Mouse (Mus musculus) megakaryocyte progenitor cell, adult 5-6 weeks (primary cell): ENCODE measurements around the gene Cx3cr1. TPM values are rescaled to one million over a fixed set of nuclear protein-coding genes. Genes with fewer than 3 reads are reported as not detected.

Experiments
- ATAC-seq: replicated peaks from 2 replicates; pipeline ENCODE4 v1.8.0; 2016; ENCODE audit warnings: mild to moderate bottlenecking, moderate TSS enrichment, inconsistent platforms; ENCODE audit not compliant: poor library complexity
- total RNA-seq, 2 experiments: library from RNA; stranded (forward) in 1 of 2; stranded (reverse) in 1 of 2; fragments of 157-497, 149-512 nt in 1 of 2; fragments of 200-1000 nt in 1 of 2; gene quantifications; 2 replicates each; pipeline versions ENCODE4 v1.2.3 to v1.2.4; 2015 to 2017

Gene Cx3cr1
- total RNA-seq, 2 experiments from 2014 or later = 10.6 to 13.9 TPM

DNA sequence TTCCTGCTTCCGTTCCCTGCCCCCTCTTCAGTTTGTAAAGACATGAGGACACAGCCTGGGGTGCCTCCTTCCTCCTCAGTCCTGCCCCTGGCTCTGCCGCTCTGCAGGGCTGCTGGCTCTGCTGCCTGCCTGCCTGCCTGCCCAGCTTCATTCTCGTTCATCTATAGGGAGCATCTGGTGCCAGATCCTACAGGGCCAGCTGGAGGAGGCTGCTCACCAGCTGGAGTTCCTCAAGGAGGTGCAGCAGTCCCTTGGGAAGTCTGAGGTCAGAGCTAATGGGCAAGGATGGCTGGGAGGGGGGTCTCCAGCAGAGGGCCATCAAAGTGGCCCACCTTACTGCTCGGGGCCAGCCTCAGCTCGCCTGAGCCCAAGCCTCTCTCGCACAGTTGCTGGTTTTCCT is 119.2 kb downstream of the Cx3cr1 start:
- ATAC-seq = no peak

DNA sequence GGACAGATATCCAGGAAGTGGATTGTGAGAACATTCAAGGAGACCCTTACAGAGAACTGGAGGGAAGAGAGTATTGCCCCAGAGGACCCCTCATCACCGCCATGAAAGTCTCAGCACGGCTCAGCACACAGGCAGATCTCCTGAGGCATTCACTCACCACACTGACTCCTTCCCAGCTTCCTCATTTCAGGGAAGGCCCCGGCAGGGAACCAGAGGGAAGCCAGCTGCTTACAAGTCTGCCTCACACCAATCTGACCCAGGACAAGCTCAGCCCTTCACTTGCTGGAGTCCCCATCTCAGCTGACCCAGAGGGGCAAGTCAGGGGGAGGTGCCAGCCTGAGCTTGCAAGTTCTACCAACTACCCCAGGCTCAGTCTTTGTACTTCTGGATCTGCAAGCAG is 120.9 kb downstream of the Cx3cr1 start:
- peak; percentile 81 for ATAC-seq

DNA sequence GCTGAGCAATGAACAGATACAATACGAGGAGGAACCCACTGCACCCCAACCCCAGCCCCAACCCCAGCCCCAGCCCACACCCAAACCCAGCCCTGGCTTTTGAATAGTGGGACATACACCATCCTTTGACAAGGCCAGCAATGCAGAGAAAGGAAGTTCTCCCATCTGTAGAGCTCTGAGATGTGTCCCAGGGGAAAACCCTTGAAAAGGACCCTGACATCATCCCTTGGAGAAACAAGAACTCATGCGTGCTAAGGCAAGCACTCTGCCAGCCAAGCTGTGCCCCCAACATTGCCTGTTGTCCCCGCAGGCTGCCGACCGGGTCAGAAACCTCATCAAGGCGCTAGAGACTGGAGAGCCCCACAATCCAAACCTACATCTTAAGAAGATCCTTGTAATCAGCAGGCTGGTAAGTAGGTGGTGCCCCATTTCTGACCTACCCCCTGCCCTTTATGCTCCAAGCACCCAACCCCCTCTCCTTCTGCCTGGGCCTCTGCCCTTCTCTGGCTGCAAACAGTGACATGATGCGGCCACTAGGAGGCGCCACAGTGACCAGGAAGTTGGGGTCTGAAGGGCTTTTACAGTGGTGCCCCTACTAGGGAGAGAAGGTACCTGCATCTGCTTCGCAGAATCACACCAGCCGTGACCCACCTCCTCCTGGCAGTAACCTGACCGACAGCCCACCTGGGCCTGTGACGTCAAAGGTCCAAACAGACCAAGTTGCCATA is 124.3 kb downstream of the Cx3cr1 start:
- peak; percentile 65 for ATAC-seq

DNA sequence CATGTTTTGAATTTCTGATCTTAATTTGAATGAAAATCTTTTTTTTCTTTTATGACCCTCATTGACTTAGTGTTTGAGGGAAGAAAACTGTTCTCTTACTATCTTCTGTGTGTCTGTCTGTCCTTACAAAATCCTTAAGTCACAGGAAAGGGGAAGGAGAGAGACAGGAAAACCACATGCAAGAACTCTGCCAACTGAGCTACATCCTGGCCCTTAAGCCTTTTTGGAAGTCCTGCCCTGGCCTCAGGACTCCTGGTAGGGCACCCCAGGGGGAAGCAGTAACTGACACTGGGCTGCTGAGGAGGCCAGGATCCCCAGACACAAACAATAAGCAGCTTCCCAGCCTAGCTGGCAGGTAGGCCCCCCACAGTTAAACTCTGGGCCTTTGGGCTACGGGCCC is 126.4 kb downstream of the Cx3cr1 start:
- ATAC-seq = peak; percentile 67

DNA sequence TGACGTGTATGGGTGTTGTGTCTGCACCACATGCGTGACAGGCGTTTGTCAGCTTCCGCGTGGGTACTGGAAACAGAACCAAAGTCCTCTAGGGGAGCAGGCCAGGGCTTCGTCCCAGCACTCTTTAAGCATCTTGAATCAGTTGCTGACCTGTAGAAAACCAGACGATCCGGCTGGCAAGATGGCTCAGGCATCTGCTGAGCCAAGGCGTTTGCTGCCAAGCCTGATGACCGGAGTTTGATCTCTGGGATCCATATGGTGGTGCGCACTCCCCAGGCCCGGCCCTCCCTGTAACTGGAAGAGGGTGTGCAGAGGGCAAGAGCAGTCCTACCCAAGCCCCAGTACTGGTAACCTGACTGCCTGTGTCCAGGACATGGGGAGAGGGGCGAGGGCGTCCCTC is 127.8 kb downstream of the Cx3cr1 start:
- no peak for ATAC-seq

DNA sequence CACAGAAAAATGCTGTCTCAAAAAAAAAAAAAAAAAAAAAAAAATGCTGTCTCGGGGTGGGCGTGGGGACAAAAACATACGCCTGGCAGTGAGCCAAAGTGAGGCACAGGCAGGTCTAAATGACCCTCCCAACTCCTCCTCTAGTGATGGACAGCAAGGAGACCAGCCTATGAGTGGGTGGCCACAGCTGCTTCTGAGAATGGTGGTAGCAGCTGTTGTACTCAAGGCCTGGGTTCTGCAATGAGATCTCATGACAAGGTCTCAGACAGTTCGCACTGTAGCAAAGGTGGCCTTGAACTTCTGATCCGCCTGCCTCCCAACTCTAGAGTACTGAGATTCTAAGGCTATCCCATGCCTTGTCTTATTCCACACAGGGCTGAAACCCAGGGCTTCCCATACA is 128.3 kb downstream of the Cx3cr1 start:
- ATAC-seq = no peak

DNA sequence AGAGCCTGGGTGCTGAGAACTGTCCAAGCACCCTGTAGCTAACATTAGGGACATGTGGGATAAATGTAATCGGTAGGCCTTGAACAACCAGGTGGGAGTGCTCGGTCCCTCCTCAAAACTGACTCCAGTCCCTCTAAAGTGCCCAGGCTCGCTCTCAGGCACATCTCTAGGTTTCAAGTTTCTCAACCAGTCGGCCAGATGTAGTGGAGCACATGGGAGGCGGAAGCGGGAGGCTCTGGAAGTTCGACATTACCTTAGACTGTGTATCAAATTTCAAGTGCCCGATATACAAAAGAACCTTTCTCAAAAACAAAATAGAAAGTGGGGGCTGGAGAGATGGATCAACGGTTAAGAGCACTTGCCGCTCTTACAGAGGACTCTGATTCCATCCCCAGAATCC is 130.0 kb downstream of the Cx3cr1 start:
- ATAC-seq = no peak

DNA sequence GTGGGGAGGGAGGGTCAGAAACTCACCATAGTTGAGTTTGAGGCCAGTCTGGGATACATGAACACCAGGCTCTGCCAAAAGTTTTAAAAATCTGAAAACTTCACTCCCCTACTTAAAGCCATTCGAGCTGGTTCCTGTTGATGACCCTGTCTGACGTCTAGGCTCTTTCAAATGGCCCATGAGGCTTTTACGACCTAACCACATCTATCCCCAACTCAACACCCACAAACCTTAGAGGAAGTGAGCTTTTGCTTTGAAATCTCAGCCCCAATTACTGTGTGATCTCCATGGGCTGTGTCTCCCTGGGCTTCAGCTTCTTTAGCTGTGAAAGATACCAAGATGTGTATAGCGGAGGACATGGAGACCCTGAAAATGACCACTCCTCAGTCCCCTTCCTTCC is 131.2 kb downstream of the Cx3cr1 start:
- peak; percentile 26; the same call in 1 of the 2 replicates for ATAC-seq

DNA sequence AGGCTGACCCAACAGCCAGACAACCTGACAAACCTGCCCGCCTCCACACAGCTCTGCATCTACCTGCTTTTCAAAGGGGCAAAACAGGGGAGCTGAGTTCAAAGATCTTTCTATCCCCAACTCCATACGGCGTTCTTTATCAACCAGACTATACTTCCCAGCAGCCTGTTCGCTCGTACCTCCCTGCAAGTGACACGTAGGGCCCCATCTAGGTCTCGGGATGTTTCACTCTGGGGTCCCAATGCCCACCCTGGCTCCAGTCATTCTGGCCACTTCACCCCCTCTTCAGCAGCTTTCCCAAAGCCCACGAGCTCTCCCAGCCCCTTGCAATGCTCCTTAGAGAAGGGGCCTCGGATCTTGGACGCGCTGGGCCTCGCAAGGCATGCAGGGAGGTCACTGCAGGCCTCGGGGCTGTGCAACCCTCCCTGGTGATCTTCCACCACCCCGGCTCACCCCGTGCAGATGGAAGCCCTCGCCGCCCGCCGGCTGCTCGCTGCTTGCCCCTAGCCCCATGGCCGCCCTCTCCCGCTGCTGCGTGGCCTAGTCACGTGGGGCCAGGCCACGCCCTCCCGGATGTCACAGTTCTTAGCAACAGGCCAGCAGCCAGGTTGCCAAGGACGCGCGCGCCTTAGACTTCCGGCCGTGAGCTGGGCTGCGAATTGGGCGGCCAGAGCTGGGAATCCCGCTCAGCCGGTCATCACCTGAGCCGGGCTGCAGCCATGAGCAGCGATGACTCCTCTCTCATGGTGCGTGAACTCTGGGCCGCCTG is 132.5 kb downstream of the Cx3cr1 start, which contains the start of the genes Gorasp1 and Ttc21a:
Gorasp1 (minus strand) TSS at position 561 of the 769 bp plus-strand sequence.
Ttc21a (plus strand) TSS at position 602 of the 769 bp plus-strand sequence.
- ATAC-seq = peak; percentile 92

DNA sequence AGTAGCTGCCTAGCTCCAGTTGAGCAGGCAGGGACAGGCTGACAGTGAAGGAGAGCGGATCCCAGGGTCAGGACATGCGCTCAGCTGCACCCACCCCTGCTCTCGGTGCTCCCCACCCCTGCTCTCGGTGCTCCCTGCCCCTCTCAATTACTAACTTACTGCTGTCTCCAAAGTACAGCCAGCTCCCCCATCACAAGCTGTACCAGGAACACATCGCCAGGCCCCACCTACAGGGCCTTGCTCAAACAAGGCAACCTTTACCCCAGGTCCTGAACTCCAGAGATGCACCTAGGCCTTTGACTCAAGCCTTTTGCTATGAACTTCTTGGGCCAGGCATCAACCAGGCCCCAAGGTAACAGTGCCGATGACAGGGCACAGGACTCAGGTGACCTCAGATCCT is 136.0 kb downstream of the Cx3cr1 start:
- ATAC-seq = no peak

DNA sequence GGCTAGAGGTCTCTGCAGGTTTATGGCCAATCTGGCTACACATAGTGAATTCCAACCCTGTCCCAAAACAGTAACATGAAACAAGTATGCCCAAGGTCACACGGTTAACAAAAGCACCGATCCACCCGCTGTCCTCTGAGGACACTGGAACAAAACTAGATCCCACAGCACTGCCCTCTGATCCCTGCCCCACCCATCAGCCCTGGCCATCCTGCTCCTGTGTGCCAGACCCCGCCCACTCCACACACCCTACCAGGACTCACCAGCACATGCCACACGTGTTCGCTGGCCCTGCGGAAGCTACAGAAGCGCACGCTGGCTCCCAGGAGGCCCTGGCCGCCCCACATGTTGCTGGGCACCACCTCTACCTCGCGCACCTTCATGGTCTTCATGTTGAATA is 137.3 kb downstream of the Cx3cr1 start:
- no peak for ATAC-seq

DNA sequence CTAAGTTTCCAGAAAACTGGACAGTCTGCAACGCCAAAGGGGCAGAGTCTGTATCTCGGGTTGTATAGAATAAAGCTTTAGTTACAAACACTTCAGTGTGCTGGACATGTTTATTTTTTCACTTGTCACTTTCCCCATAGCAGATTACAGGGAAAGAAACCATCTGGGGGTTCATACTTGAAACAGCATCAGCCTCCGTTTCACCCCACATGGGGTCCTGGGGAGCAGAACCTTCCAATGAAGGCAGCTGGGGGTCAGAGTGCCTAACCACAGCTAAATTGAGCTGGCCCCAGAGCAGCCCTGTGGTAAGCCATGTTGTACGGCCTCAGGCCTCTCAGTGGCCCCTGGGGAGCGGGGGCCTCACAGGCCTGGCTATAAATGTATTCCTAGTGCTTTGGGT is 143.2 kb downstream of the Cx3cr1 start:
- ATAC-seq = no peak

DNA sequence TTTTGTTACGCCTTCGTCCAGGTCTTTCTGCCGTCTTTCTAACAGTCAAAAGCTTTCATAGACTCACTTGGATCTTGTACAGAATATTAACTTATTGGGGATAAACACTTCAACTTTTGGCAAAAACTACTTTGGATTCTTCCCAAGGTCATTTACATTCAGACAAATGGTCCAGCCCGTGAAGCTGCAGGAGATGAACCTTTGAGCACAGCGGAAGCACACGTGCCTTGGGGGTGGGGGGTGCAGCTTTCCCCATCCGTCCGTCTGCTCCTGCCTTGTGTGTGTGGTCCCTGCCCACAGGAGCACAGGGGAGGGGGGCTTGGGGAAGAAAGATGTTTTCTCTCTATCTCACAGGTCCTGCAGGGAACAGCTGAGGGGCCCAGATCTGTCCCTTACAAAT is 143.9 kb downstream of the Cx3cr1 start:
- no peak for ATAC-seq

DNA sequence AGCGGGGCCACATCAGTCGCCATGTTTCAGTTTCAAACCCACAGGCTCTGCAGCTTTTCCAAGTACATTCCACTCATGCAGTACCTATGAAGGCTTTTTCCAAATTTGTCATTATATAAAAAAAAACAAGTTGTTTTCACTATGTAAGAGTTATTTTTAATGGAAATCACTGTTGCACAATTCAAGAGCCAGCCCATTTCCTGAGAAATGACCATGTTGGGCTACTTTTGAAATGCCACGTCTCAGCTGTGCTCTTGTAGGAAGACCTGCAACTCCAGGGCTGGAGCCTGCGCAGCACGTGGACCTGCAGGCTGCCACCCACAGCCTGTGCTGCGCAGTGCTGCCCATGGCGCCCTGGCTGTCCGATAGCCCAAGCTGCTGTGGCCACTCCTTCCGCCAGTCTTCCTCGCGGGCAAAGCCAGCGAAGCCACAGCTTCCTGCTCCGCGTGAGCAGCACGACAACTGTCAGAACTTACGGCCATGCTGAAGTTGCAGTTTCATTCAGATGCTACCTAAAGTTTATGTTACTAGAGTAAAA is 144.5 kb downstream of the Cx3cr1 start:
- ATAC-seq = peak; percentile 92

DNA sequence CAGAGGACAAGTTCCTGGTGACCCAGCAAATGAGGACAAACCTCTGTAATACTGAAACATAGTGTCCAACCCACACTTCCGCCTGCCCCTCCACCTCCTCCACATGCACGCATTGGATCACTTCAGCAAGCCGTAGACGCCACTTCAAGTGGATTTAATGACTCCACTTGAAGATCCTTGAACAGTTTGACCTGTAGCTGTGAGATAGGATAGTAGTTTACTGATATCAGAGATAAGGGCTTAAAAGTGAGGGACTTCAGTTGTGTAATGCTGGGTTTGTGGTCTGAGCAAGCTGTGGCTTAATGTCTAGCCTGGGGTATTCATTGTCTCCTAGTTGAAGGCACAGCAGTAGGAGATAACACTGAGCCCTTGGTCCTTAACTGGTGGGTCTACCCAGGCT is 146.2 kb downstream of the Cx3cr1 start:
- no peak for ATAC-seq

DNA sequence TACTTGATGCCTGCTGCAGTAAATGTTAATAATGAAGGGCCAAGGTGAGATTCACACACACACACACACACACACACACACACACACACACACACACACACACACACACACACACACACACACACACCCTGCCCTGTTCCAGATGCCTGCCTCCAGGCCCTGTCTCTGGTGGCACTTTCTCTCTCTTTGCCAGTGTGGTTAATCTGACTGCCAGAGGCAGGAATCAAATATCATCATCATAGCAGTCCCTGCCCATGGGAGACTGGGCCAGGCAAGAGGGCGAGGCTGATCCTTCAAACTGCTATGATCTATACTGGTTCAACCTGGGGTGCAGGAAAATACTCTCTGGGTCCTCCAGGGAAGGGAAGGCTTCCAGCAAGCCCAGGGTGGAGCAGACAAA is 149.8 kb downstream of the Cx3cr1 start:
- no peak for ATAC-seq

DNA sequence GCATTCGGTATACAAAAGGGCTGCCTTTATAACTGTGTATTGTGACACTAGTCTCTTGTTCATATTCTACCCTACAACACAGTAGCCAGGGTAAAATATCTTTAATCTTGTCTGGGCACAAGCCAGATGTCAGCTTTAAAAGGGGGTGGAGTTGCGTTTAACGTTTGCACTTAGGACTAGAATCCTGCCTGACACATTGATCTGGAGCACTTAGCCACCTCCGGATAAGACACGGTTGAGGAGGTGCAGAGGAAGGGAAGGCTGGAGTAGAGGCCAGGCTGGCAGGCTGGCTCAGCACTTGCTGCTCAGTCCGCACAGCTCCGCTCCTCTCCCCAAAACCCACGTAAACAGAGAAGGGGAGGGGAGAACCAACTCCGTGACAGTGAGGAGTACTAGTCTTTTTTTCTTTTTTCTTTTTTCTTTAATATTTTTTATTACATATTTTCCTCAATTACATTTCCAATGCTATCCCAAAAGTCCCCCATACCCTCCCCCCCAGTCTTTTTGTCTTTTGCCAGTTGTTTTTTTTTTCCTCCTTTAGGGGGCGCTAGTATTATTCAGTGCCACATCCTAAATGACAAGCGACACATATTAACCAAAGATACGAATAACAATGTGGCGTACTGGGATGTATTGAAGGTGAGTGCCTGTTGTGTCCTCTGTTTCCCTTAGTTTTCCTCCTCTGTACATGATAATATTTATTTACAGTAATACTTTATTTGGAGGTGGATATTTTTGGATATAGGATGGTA is 156.4 kb downstream of the Cx3cr1 start:
- peak; percentile 50; the same call in 1 of the 2 replicates for ATAC-seq

DNA sequence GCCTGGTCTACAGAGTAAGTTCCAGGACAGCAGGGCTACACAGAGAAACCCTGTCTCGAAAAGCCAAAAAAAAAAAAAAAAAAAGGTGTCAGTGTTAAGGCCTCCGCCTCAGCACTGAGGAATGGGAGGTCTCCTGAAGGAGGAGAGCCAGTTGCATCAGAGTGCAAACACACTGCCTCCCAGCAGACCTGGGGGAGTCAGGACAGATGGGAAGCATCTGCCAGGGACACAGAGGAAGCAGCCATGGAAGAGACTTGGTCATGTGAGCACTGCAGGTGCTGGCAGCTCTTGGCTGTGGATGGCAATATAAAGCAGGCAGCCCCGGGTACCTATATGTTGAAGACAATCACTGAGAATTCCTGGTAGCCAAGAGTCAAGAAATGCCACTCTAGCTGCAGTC is 159.7 kb downstream of the Cx3cr1 start:
- no peak for ATAC-seq

DNA sequence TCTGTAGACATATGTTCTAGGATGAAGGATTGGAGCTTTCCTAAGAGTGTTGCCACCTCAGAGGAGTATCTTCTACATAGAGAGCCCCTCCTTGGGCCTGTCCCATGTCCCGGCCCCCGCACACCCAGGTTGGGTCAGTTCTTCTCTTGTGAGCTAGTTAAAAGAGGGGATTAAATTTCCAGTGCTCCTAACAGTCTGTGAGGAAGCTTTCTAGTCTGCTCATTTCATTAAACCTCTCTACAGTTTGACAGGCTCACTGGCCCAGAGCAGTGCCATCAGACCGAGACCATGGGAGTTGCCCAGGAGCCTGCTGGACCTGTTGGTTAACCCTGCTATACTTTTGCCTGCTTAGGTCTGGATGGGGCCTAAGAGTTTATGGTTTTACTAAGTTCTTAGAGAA is 161.0 kb downstream of the Cx3cr1 start:
- ATAC-seq = no peak

DNA sequence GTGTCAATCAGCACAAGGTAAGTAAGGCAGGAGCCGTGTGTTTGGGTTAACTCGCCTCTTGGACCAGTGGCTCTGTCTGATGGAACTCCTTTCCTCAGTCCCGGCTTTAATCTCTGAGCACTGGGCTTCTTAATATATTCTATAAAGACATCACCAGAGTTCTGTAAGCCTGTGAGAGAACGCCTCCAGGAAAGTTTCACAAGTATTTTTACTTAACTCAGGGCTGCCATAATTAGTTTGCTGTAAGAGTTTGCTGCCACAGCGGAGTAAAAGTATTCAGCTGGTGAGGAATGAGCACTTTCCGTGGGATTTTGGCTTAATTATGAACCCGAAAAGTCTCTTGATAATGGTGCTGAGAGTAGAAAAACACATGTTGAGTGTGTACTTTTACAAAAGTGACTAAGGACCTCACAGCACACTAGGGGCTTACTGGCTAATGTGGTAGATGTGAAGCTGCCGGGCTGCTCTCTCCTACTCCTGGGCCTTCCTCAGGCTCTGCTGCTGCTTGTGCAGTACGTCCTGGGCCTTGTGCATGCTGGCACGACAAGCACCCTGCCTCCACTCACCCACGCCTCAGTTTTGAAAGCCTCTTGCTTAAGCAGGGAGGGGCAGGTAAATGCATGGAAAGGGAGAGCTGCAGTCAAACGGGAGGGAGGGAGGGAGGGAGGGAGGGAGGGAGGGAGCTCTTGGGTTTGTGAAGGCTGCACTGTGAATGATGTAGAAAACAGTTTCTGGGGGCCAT is 167.1 kb downstream of the Cx3cr1 start:
- no peak for ATAC-seq

DNA sequence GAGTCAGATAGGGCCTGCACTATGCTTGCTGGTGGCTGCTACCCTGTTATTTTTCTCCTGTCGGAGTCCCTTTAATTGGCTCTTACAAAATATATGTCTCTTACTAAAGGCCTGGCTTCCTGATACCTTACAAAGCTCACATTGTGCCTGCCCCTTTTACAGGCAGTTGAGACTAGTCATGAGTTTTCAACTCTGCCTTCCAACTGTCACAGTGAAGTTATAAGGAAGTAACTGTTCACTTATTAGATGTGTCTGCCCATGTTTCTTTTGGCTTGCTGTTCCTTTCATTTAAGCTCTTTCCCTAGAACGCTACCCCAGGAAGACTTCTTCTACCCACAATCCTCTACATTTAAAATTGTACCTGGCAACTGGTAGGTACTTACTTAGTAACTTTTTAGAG is 170.2 kb downstream of the Cx3cr1 start:
- peak; percentile 36 for ATAC-seq
